Mouse (Mus musculus) embryonic facial prominence, embryonic 10.5 days (tissue): ENCODE results near the gene Itpr2. TPM values are rescaled to one million over a fixed set of nuclear protein-coding genes. Genes with fewer than 3 reads are reported as not detected.
A peak's percentile ranks its signal among the peaks of the same experiment; 100 is the strongest.

Source experiments
- DNase-seq: peaks from one replicate; pipeline ENCODE4 v3.0.0-alpha.2; 2017; ENCODE audit warnings: low spot score
- H3K27ac ChIP-seq: fragments of 300-500 bp; sonication (generic); replicated peaks from 2 replicates; pipeline ENCODE4 v1.5.1; 2016; ENCODE audit warnings: mild to moderate bottlenecking
- H3K27me3 ChIP-seq: fragments of 300-500 bp; sonication (generic); replicated peaks from 2 replicates; pipeline ENCODE4 v1.6.1; 2016; ENCODE audit warnings: low read depth, mild to moderate bottlenecking; ENCODE audit not compliant: poor library complexity, severe bottlenecking
- H3K36me3 ChIP-seq: fragments of 300-500 bp; sonication (generic); replicated peaks from 2 replicates; pipeline ENCODE4 v1.6.1; 2016; ENCODE audit warnings: mild to moderate bottlenecking, moderate library complexity
- H3K4me1 ChIP-seq: fragments of 300-500 bp; sonication (generic); 2 replicates; pipeline ENCODE4 v1.6.1; 2016
- H3K4me3 ChIP-seq: fragments of 300-500 bp; sonication (generic); 2 replicates; pipeline ENCODE4 v1.5.1; 2016; ENCODE audit warnings: mild to moderate bottlenecking, moderate library complexity
- H3K9me3 ChIP-seq: fragments of 300-500 bp; sonication (generic); 2 replicates; pipeline ENCODE4 v1.6.1; 2016; ENCODE audit warnings: mild to moderate bottlenecking
- WGBS: fragments of 180-500 bp; shearing (Covaris S2); methylation state at CpG from one replicate; pipeline ENCODE4 v1.1.7; 2016; 5-methylcytosine and 5-hydroxymethylcytosine counted together
- polyA plus RNA-seq: library from polyadenylated mRNA; unstranded; fragments of >200 nt; fragmentation: Nextera tagmentation; extraction: Ambion mirVana; gene quantifications from 2 replicates; pipeline ENCODE4 v1.2.1, GENCODE M21; 2016

Gene Itpr2
- polyA plus RNA-seq, 1 experiment from 2014 or later: 4.5 TPM

GRCm38 (mm10) chr6:146424778-146425177 is 77.2 kb downstream of the Itpr2 start:
- DNase-seq: no peak
- Histone ChIP-seq H3K36me3 (no peaks in the 10 kb centered on the region), H3K9me3 (no peaks in the 10 kb centered on the region), H3K4me3 (no peak overlapping the region), H3K4me1 (peaks cover 7% of the 10 kb centered on the region), H3K27me3 (no peaks in the 10 kb centered on the region), H3K27ac (no peak overlapping the region)
- WGBS: 84% methylated on average over 3 of the region's 3 CpGs

- no peaks in the 10 kb centered on the region for H3K27me3 ChIP-seq
- H3K4me3 ChIP-seq: no peak overlapping the region
- no peak for DNase-seq
- no peaks in the 10 kb centered on the region for H3K9me3 ChIP-seq
- WGBS: 83% methylated on average over 6 of the region's 6 CpGs
- no peak overlapping the region for H3K27ac ChIP-seq
- H3K36me3 ChIP-seq: no peaks in the 10 kb centered on the region
- peaks cover 2% of the 10 kb centered on the region for H3K4me1 ChIP-seq
Observed at GRCm38 (mm10) chr6:146424326-146424725, 77.7 kb downstream of the Itpr2 start.

- H3K36me3 ChIP-seq: no peaks in the 10 kb centered on the region
- no peak overlapping the region for H3K4me3 ChIP-seq
- 57% methylated on average over 6 of the region's 6 CpGs for WGBS
- no peaks in the 10 kb centered on the region for H3K9me3 ChIP-seq
- no peaks in the 10 kb centered on the region for H3K27me3 ChIP-seq
- H3K4me1 ChIP-seq: 0 out of 2 replicates have a peak, but pooled peaks cover 5% of the 10 kb centered on the region
- H3K27ac ChIP-seq: no peak overlapping the region
- no peak for DNase-seq
Observed at GRCm38 (mm10) chr6:146420718-146421117, 81.3 kb downstream of the Itpr2 start.

GRCm38 (mm10) chr6:146416461-146416860 is 85.6 kb downstream of the Itpr2 start:
- no peak for DNase-seq
- 80% methylated on average over 2 of the region's 2 CpGs for WGBS
- Histone ChIP-seq H3K27ac (no peak overlapping the region), H3K27me3 (no peaks in the 10 kb centered on the region), H3K36me3 (no peaks in the 10 kb centered on the region), H3K9me3 (no peaks in the 10 kb centered on the region), H3K4me1 (peaks cover 21% of the 10 kb centered on the region), H3K4me3 (no peak overlapping the region)

GRCm38 (mm10) chr6:146414094-146414493 is 87.9 kb downstream of the Itpr2 start:
- no peaks in the 10 kb centered on the region for H3K36me3 ChIP-seq
- H3K4me1 ChIP-seq: peaks cover 30% of the 10 kb centered on the region
- DNase-seq: no peak
- H3K27ac ChIP-seq: peak overlapping the region; percentile 54; the same call in 1 of the 2 replicates
- no peaks in the 10 kb centered on the region for H3K27me3 ChIP-seq
- H3K4me3 ChIP-seq: no peak overlapping the region
- no peaks in the 10 kb centered on the region for H3K9me3 ChIP-seq
- WGBS: 82% methylated on average over 7 of the region's 7 CpGs

GRCm38 (mm10) chr6:146411446-146412070 is 90.5 kb downstream of the Itpr2 start:
- DNase-seq: no peak
- no peaks in the 10 kb centered on the region for H3K9me3 ChIP-seq
- H3K4me3 ChIP-seq: no peak overlapping the region
- no peak overlapping the region for H3K27ac ChIP-seq
- no peaks in the 10 kb centered on the region for H3K27me3 ChIP-seq
- WGBS: 86% methylated on average over 16 of the region's 16 CpGs
- no peaks in the 10 kb centered on the region for H3K36me3 ChIP-seq
- peaks cover 25% of the 10 kb centered on the region for H3K4me1 ChIP-seq

- 68% methylated on average over 6 of the region's 6 CpGs for WGBS
- H3K4me1 ChIP-seq: peaks cover 25% of the 10 kb centered on the region
- H3K36me3 ChIP-seq: no peaks in the 10 kb centered on the region
- DNase-seq: no peak
- no peaks in the 10 kb centered on the region for H3K9me3 ChIP-seq
- no peak overlapping the region for H3K27ac ChIP-seq
- H3K4me3 ChIP-seq: no peak overlapping the region; the same call in 1 of the 2 replicates
- no peaks in the 10 kb centered on the region for H3K27me3 ChIP-seq
Observed at GRCm38 (mm10) chr6:146410427-146410810, 91.6 kb downstream of the Itpr2 start.

- 23% methylated on average over 10 of the region's 10 CpGs for WGBS
- Histone ChIP-seq H3K4me3 (peak overlapping the region; percentile 38), H3K9me3 (no peaks in the 10 kb centered on the region), H3K4me1 (peaks cover 27% of the 10 kb centered on the region), H3K27me3 (no peaks in the 10 kb centered on the region), H3K27ac (0 out of 2 replicates have a peak overlapping the region, but pooled peaks have one; percentile 16), H3K36me3 (no peaks in the 10 kb centered on the region)
- DNase-seq: peak; percentile 84
Observed at GRCm38 (mm10) chr6:146409692-146410426, 92.2 kb downstream of the Itpr2 start.

- H3K36me3 ChIP-seq: no peaks in the 10 kb centered on the region
- peaks cover 6% of the 10 kb centered on the region; the same call in 1 of the 2 replicates for H3K9me3 ChIP-seq
- no peak overlapping the region for H3K27ac ChIP-seq
- 59% methylated on average over 6 of the region's 6 CpGs for WGBS
- no peak overlapping the region for H3K4me3 ChIP-seq
- H3K27me3 ChIP-seq: no peaks in the 10 kb centered on the region; the same call in 1 of the 2 replicates
- peak; percentile 78 for DNase-seq
- H3K4me1 ChIP-seq: peaks cover 30% of the 10 kb centered on the region
Observed at GRCm38 (mm10) chr6:146405380-146405779, 96.6 kb downstream of the Itpr2 start.

- Histone ChIP-seq H3K4me1 (peaks cover 25% of the 10 kb centered on the region), H3K4me3 (no peak overlapping the region), H3K27ac (no peak overlapping the region), H3K27me3 (no peaks in the 10 kb centered on the region; the same call in 1 of the 2 replicates), H3K9me3 (peaks cover 6% of the 10 kb centered on the region; the same call in 1 of the 2 replicates), H3K36me3 (no peaks in the 10 kb centered on the region)
- no peak for DNase-seq
- WGBS: 85% methylated on average over 4 of the region's 4 CpGs
Observed at GRCm38 (mm10) chr6:146404876-146405275, 97.1 kb downstream of the Itpr2 start.

- WGBS: 63% methylated on average over 10 of the region's 10 CpGs
- no peak overlapping the region for H3K27ac ChIP-seq
- no peak overlapping the region for H3K4me3 ChIP-seq
- H3K36me3 ChIP-seq: no peaks in the 10 kb centered on the region
- H3K4me1 ChIP-seq: peaks cover 22% of the 10 kb centered on the region
- no peaks in the 10 kb centered on the region; the same call in 1 of the 2 replicates for H3K27me3 ChIP-seq
- no peak for DNase-seq
- peaks cover 6% of the 10 kb centered on the region; the same call in 1 of the 2 replicates for H3K9me3 ChIP-seq
Observed at GRCm38 (mm10) chr6:146404156-146404555, 97.9 kb downstream of the Itpr2 start.

GRCm38 (mm10) chr6:146402905-146403642 is 98.9 kb downstream of the Itpr2 start:
- Histone ChIP-seq H3K36me3 (no peaks in the 10 kb centered on the region), H3K4me3 (no peak overlapping the region), H3K4me1 (peaks cover 22% of the 10 kb centered on the region), H3K27me3 (no peaks in the 10 kb centered on the region; the same call in 1 of the 2 replicates), H3K27ac (peak overlapping the region; percentile 20; the same call in 1 of the 2 replicates), H3K9me3 (peaks cover 6% of the 10 kb centered on the region; the same call in 1 of the 2 replicates)
- WGBS: 54% methylated on average over 6 of the region's 6 CpGs
- DNase-seq: no peak
